Mouse (Mus musculus) cerebellum, postnatal 25 days (tissue): ENCODE results near the gene Ttll10.

Source experiments
- DNase-seq, 2 experiments: peaks; one replicate each; pipeline ENCODE4 v3.0.0; 2021; ENCODE audit warnings: mixed read lengths in 2 of 2

The Ttll10 gene

GRCm38 (mm10) chr4:156024184-156024583 is 35.0 kb downstream of the Ttll10 start:
- DNase-seq: no peak

GRCm38 (mm10) chr4:156023520-156023919 is 35.7 kb downstream of the Ttll10 start:
- no peak for DNase-seq

- DNase-seq: no peak
These were observed 37.2 kb downstream of the Ttll10 start for GRCm38 (mm10) chr4:156021942-156022419.

- no peak for DNase-seq
These were observed 37.8 kb downstream of the Ttll10 start for GRCm38 (mm10) chr4:156021381-156021780.

- DNase-seq: peak in 1 of 2 experiments; percentile 52
These were observed 39.4 kb downstream of the Ttll10 start for GRCm38 (mm10) chr4:156019771-156020170.

- DNase-seq: no peak
These were observed 44.8 kb downstream of the Ttll10 start for GRCm38 (mm10) chr4:156014436-156014835.

GRCm38 (mm10) chr4:156013637-156014036 is 45.6 kb downstream of the Ttll10 start, which contains the start of gene Tnfrsf4:
TSS of gene Tnfrsf4 (plus strand) at chr4:156013843.
- DNase-seq: no peak

- no peak for DNase-seq
These were observed 50.8 kb downstream of the Ttll10 start for GRCm38 (mm10) chr4:156008369-156008768.

- DNase-seq: no peak
These were observed 55.1 kb downstream of the Ttll10 start for GRCm38 (mm10) chr4:156004109-156004508.

GRCm38 (mm10) chr4:155993606-155994005 is 65.6 kb downstream of the Ttll10 start:
- DNase-seq: no peak

- peak; percentile 97 to 98 for DNase-seq
These were observed 66.2 kb downstream of the Ttll10 start for GRCm38 (mm10) chr4:155992906-155993547.

- DNase-seq: peak; percentile 90 to 93
These were observed 66.8 kb downstream of the Ttll10 start, which contains the start of the genes B3galt6 and Sdf4 for GRCm38 (mm10) chr4:155992241-155992905. TSS of gene B3galt6 (minus strand) at chr4:155992649. TSS of gene Sdf4 (plus strand) at chr4:155992872.

GRCm38 (mm10) chr4:155991908-155992230 is 67.3 kb downstream of the Ttll10 start:
- DNase-seq: no peak

GRCm38 (mm10) chr4:155991211-155991907 is 67.9 kb downstream of the Ttll10 start:
- DNase-seq: no peak
